Mouse (Mus musculus) sigmoid colon, adult 10 weeks (tissue): ENCODE data around the gene Pdrg1. TPM values are rescaled to one million over a fixed set of nuclear protein-coding genes. Genes with fewer than 3 reads are reported as not detected.

Experiments
- polyA plus RNA-seq: library from polyadenylated mRNA; stranded (reverse); fragments of 350-450 nt; fragmentation: Illumina TruSeq; extraction: RNeasy Lipid Tissue Mini Kit (QIAGEN cat#74804); gene quantifications from one replicate; pipeline ENCODE4 v1.2.3, GENCODE M21; 2014; ENCODE audit warnings: low read depth, low replicate concordance

Pdrg1 gene
- 38.5 TPM for polyA plus RNA-seq

GRCm38 (mm10) chr2:153014758-153015593, at the start of gene Pdrg1:
TSS of gene Pdrg1 (minus strand) at chr2:153015427.

GRCm38 (mm10) chr2:153031126-153032082, 16.2 kb upstream of the Pdrg1 start, which contains the start of gene Xkr7:
TSS of gene Xkr7 (plus strand) at chr2:153031852.

GRCm38 (mm10) chr2:152962091-152962793, 53.0 kb downstream of the Pdrg1 start, which contains the start of gene Ttll9:
TSS of gene Ttll9 (plus strand) at chr2:152962485.

Other genes with a start within 250 kb of the Pdrg1 start
- gene Bcl2l1, start 183.7 kb downstream of the Pdrg1 start, polyA plus RNA-seq = 19.0 TPM
- 13.4 TPM for gene Tpx2, start 167.5 kb downstream of the Pdrg1 start, polyA plus RNA-seq
- not detected for gene Mylk2, start 104.1 kb downstream of the Pdrg1 start, polyA plus RNA-seq
- not detected for gene Foxs1, start 82.2 kb downstream of the Pdrg1 start, polyA plus RNA-seq
- gene Dusp15, start 63.7 kb downstream of the Pdrg1 start, polyA plus RNA-seq = not detected
- not detected for gene Ttll9, start 52.9 kb downstream of the Pdrg1 start, polyA plus RNA-seq
- not detected for gene Xkr7, start 16.4 kb upstream of the Pdrg1 start, polyA plus RNA-seq
- 0.91 TPM for gene Ccm2l, start 50.5 kb upstream of the Pdrg1 start, polyA plus RNA-seq
- gene Hck, start 93.0 kb upstream of the Pdrg1 start, polyA plus RNA-seq = 0.41 TPM
- gene Tm9sf4, start 145.9 kb upstream of the Pdrg1 start, polyA plus RNA-seq = 75.4 TPM
- 1.6 TPM for gene Tspyl3, start 210.0 kb upstream of the Pdrg1 start, polyA plus RNA-seq
- 25.4 TPM for gene Plagl2, start 226.0 kb upstream of the Pdrg1 start, polyA plus RNA-seq
- gene Pofut1, start 226.1 kb upstream of the Pdrg1 start, polyA plus RNA-seq = 20.4 TPM